Mouse (Mus musculus) C2C12 (cell line): Measurements from ENCODE around the gene Clstn1.

ENCODE experiments used
- CEBPB ChIP-seq: IDR thresholded peaks from one replicate; pipeline ENCODE4 v1.6.1; 2011; ENCODE audit warnings: low read depth, mild to moderate bottlenecking, control low read depth, moderate library complexity
- CTCF ChIP-seq: IDR thresholded peaks from one replicate; pipeline ENCODE4 v1.5.1; 2011; ENCODE audit not compliant: control insufficient read depth, insufficient read depth, insufficient read length
- FOSL1 ChIP-seq: IDR thresholded peaks from one replicate; pipeline ENCODE4 v1.8.0; 2011; ENCODE audit warnings: mild to moderate bottlenecking, low read length; ENCODE audit not compliant: poor library complexity, insufficient read depth, severe bottlenecking
- MAX ChIP-seq: IDR thresholded peaks from one replicate; pipeline ENCODE4 v1.6.1; 2011; ENCODE audit warnings: mild to moderate bottlenecking, control low read depth
- USF1 ChIP-seq: IDR thresholded peaks from one replicate; pipeline ENCODE4 v1.6.1; 2011; ENCODE audit warnings: low read depth, mild to moderate bottlenecking, control low read depth, moderate library complexity

DNA sequence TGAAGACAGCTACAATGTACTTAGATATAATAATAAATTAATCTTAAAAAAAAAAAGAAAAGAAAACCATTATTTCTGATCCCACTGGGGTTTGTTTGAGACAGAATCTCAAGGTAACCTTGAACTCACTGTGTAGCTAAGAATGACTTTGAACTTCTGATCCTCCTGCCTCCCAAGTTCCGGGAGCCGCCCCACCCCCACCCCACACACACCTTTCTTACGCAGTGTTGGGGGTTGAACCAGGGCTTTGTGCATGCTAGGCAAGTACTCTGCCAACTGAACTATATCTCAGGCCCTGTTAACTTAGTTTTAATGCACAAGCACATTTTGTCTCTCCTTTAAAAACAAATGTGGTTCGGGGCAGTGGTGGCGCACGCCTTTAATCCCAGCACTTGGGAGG, 84.9 kb downstream of the Clstn1 start:
- TF ChIP-seq CTCF (no peak), MAX (no peak), CEBPB (no peak), FOSL1 (no peak), USF1 (no peak)
